Mouse (Mus musculus) regulatory T cell (primary cell): ENCODE results near the gene Olfr557.

ENCODE experiments used
- in situ Hi-C: fragments of 300-600 bp; cut with MboI, MseI; formaldehyde crosslinking; loops from one replicate; pipeline ENCODE4 v1.15.1; 2025; ENCODE audit warnings: high pct_unique_total_duplicates

The Olfr557 gene

GRCm38 (mm10) chr7:102695358-102696125, at the start of gene Olfr557:
Gene Olfr557 (plus strand): TSS chr7:102695910.
- in situ Hi-C loops: loop anchor here (5.0 kb wide), 1 partner anchor 227 kb away; the partner anchor contains the start of gene Olfr572

- in situ Hi-C loops: no loop called here
These were observed 37.2 kb upstream of the Olfr557 start, which contains the start of gene Olfr555 for GRCm38 (mm10) chr7:102658523-102658922. Gene Olfr555 (plus strand): TSS chr7:102658823.

DNA sequence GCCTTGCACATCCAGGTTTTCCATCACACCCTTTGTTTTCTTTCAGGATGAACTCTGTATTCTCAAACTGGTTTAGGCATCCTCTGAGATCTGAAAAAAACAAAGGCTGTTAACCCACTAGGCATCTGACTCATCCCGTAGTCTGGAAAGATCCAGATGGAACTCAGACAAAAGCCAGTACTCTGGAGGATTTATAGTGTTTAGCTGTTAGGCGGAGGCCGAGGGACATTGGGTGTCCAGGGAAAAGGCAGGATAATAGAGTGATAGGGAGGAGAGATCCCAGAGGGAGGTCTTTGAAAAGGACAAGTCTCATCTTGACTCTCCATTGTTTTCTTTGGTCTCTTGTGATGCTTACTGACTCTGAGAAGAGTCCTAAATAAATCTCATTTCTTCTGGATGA, 31.1 kb upstream of the Olfr557 start, which contains the start of gene Olfr556:
TSS of gene Olfr556 (plus strand) at position 301 of the 400 bp plus-strand sequence.
- in situ Hi-C loops: no loop called here

- in situ Hi-C loops: no loop called here
These were observed 30.3 kb upstream of the Olfr557 start for GRCm38 (mm10) chr7:102665378-102665777.

- in situ Hi-C loops: no loop called here
These were observed 19.5 kb upstream of the Olfr557 start for GRCm38 (mm10) chr7:102676225-102676624.

DNA sequence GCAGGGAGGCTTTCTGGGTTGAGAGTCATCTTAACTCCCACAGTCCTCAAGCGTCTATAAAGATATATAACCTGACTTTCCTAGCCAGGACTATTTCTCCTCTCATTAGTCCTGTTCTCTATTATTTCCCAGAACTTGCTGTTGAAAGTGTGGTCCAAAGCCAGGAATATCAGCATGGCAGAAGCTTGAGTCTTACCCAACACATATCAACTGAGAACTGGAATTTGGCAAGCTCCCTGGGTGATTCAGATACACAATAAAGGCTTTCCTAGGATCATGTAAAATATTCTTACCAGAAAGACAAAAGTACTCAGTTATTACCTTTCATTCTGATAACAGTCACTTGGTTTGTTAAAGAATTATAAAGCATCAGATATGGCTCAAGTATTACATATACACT, 13.8 kb upstream of the Olfr557 start:
- in situ Hi-C loops: no loop called here

DNA sequence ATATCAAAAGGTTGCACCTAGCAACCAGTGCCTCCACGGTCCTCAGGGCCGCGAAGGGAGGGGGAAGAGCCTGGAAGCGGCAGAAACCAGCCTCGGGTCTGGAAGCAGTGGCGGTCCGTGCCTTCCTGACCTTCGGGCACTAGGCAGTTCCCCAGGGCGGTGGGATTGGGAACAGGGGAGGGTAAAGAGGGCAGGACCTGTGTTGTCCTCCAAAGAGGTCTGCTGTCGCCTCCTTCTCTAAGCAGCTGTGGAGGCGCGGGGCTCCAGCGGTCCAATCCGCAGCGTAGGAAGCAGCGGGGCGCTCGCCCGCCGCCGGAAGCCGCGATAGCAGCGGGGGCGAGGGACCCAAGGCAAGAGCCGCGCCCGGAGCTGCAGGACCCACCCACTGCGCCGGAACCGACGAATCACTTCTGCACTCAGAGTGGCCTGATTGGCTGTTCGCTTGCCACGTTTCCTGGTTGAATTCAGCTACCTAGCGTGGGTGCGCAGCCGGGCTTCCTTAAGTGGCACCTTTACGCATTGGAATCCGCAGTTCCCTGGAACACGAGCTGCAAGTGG, 8.7 kb upstream of the Olfr557 start, which contains the start of gene Trim68:
TSS of gene Trim68 (minus strand) at position 384 of the 558 bp plus-strand sequence.
- in situ Hi-C loops: no loop called here

GRCm38 (mm10) chr7:102698461-102698860, 2.8 kb downstream of the Olfr557 start:
- in situ Hi-C loops: loop anchor here (5.0 kb wide), 1 partner anchor 224 kb away; the partner anchor contains the start of gene Olfr572

- in situ Hi-C loops: no loop called here
These were observed 6.2 kb downstream of the Olfr557 start, which contains the start of gene Olfr558 for GRCm38 (mm10) chr7:102701915-102702314. Gene Olfr558 (plus strand): TSS chr7:102702215.

GRCm38 (mm10) chr7:102718970-102719369, 23.3 kb downstream of the Olfr557 start, which contains the start of gene Olfr33:
Gene Olfr33 (minus strand): TSS chr7:102719070.
- in situ Hi-C loops: no loop called here

GRCm38 (mm10) chr7:102727391-102727790, 31.7 kb downstream of the Olfr557 start, which contains the start of gene Olfr559:
Gene Olfr559 (minus strand): TSS chr7:102727491.
- in situ Hi-C loops: no loop called here

GRCm38 (mm10) chr7:102733793-102734192, 38.1 kb downstream of the Olfr557 start:
- in situ Hi-C loops: no loop called here

DNA sequence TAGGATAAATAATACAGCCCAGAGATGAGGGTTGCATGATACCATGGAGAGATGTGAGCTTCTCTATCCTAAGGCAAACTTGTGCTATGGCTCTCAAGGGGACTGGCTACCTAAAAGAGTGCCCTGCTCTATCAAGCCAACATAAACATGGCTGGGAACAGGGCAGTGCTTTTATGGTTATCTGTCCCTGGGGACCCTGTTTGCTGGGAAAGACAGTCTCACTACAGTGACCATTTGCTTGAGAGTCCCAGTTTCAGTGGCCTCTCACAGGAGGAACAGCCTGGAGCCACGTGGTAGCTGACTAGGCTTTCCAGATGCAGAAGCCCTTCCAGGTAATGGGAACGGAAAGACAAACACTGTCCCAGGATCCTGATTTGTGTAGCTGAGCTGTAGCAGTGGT, 42.0 kb downstream of the Olfr557 start:
- in situ Hi-C loops: no loop called here
